Comparison of ENCODE assay signal across 16 mouse cellular contexts in the genomic region with DNA sequence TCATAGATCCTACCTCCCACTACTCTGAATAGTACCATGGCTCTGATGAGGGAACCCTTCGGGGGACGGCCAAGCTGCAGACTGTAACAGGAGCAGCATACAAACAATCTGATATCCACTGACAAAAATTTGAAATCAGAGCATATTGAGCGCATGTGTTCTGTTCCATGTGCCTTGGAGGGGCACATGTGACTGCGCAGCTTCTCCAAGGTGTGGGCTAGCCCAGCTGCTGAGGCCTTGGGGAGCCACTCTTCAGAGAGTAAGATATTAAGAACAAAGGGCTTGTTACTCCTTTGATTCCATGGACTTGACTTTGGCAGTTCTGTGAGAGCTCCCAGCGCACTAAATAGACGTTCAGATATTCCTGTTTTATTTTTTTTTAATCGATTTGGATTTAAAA. TPM values are rescaled to one million over a fixed set of nuclear protein-coding genes. Genes with fewer than 3 reads are reported as not detected.
DNase-seq lines count a peak whose midpoint lies in the region; ATAC-seq lines count a peak whose summit lies in the region.
"Had no signal": no experiment of that assay in that cellular context is flagged by ENCODE, and none has a peak within 500 bp of the region (broad histone marks: within the 10 kb centered on the region; RNA-seq: fewer than 3 reads in every experiment).

No protein-coding gene starts in this region.

- ATAC-seq in forebrain, embryonic 13.5 days, result peak; percentile 33
- no peak; the same call in 1 of the 2 replicates for ATAC-seq in forebrain, embryonic 12.5 days (ENCODE audit: low FRiP score)
- ATAC-seq in forebrain, embryonic 14.5 days, result 0 out of 2 replicates have a peak, but pooled peaks have one; percentile 10
- 0 out of 2 replicates have a peak, but pooled peaks have one; percentile 24 for ATAC-seq in midbrain, embryonic 14.5 days (ENCODE audit: low FRiP score, low TSS enrichment)
- no peak for ATAC-seq in inflammation-experienced regulatory T-cells, adult 6 months

- H3K36me3 ChIP-seq in forebrain, embryonic 13.5 days (ENCODE audit: poor library complexity, severe bottlenecking), result no peaks in the 10 kb centered on the region
- H3K36me3 ChIP-seq in forebrain, embryonic 12.5 days (replicated peaks), result no peaks in the 10 kb centered on the region
- no peaks in the 10 kb centered on the region for H3K36me3 ChIP-seq in forebrain, embryonic 14.5 days (ENCODE audit: control insufficient read depth, insufficient read depth, low read length)
- no peaks in the 10 kb centered on the region for H3K36me3 ChIP-seq in midbrain, embryonic 14.5 days (ENCODE audit: control insufficient read depth, insufficient read depth, low read length)
- H3K36me3 ChIP-seq: embryonic facial prominence, embryonic 12.5 days; heart, embryonic 10.5 days; kidney, embryonic 15.5 days; limb, embryonic 13.5 days had no signal

- peak; percentile 9 to 17 for DNase-seq in layer of hippocampus, postnatal 10 days (ENCODE audit: low spot score in 2 of 2)
- DNase-seq in layer of hippocampus, adult 11-12 months (ENCODE audit: low spot score), result no peak
- DNase-seq in forebrain, embryonic 14.5 days (ENCODE audit: low spot score), result no peak
- DNase-seq in midbrain, embryonic 14.5 days, result no peak
- no peak for DNase-seq in lung, postnatal 10 days

- H3K9me3 ChIP-seq in forebrain, embryonic 13.5 days (replicated peaks), result no peaks in the 10 kb centered on the region
- H3K9me3 ChIP-seq in forebrain, embryonic 12.5 days, result no peaks in the 10 kb centered on the region
- H3K9me3 ChIP-seq in forebrain, embryonic 14.5 days (replicated peaks; ENCODE audit: control insufficient read depth, low read length), result no peaks in the 10 kb centered on the region
- no peaks in the 10 kb centered on the region for H3K9me3 ChIP-seq in midbrain, embryonic 14.5 days (ENCODE audit: control insufficient read depth, low read length)
- H3K9me3 ChIP-seq: embryonic facial prominence, embryonic 12.5 days; heart, embryonic 10.5 days; kidney, embryonic 15.5 days; limb, embryonic 13.5 days; megakaryocyte, embryonic 14.5 days had no signal

- H3K9ac ChIP-seq in forebrain, embryonic 13.5 days, result no peak overlapping the region
- no peak overlapping the region for H3K9ac ChIP-seq in forebrain, embryonic 12.5 days
- H3K9ac ChIP-seq in forebrain, embryonic 14.5 days (ENCODE audit: low read length), result no peak overlapping the region
- H3K9ac ChIP-seq in midbrain, embryonic 14.5 days (replicated peaks; ENCODE audit: low read length), result no peak overlapping the region
- H3K9ac ChIP-seq: embryonic facial prominence, embryonic 12.5 days; kidney, embryonic 15.5 days; limb, embryonic 13.5 days; liver, embryonic 14.5 days; lung, embryonic 14.5 days had no signal

- no peak overlapping the region for H3K27ac ChIP-seq in forebrain, embryonic 13.5 days
- no peak overlapping the region for H3K27ac ChIP-seq in forebrain, embryonic 12.5 days
- no peak overlapping the region for H3K27ac ChIP-seq in forebrain, embryonic 14.5 days (ENCODE audit: low read depth, low read length)
- H3K27ac ChIP-seq in midbrain, embryonic 14.5 days (replicated peaks; ENCODE audit: low read depth, low read length), result no peak overlapping the region
- H3K27ac ChIP-seq: embryonic facial prominence, embryonic 12.5 days; heart, embryonic 10.5 days; kidney, embryonic 15.5 days; limb, embryonic 13.5 days; liver, embryonic 14.5 days had no signal

- H3K4me2 ChIP-seq in forebrain, embryonic 13.5 days, result no peak overlapping the region
- no peak overlapping the region for H3K4me2 ChIP-seq in forebrain, embryonic 12.5 days
- no peak overlapping the region for H3K4me2 ChIP-seq in forebrain, embryonic 14.5 days (ENCODE audit: low read length)
- no peak overlapping the region for H3K4me2 ChIP-seq in midbrain, embryonic 14.5 days (ENCODE audit: low read length)

- 68% methylated on average over 7 of the region's 7 CpGs for WGBS in forebrain, embryonic 13.5 days
- WGBS in forebrain, embryonic 12.5 days, result 72% methylated on average over 7 of the region's 7 CpGs
- 71% methylated on average over 7 of the region's 7 CpGs for WGBS in forebrain, embryonic 14.5 days
- 67% methylated on average over 7 of the region's 7 CpGs for WGBS in midbrain, embryonic 14.5 days

- no peak overlapping the region for H3K4me3 ChIP-seq in forebrain, embryonic 13.5 days
- no peak overlapping the region for H3K4me3 ChIP-seq in forebrain, embryonic 12.5 days (replicated peaks)
- H3K4me3 ChIP-seq in forebrain, embryonic 14.5 days (ENCODE audit: low read depth, low read length), result no peak overlapping the region
- H3K4me3 ChIP-seq in midbrain, embryonic 14.5 days (replicated peaks; ENCODE audit: low read depth, low read length), result no peak overlapping the region

- no peaks in the 10 kb centered on the region for H3K27me3 ChIP-seq in forebrain, embryonic 13.5 days
- H3K27me3 ChIP-seq in forebrain, embryonic 12.5 days, result no peaks in the 10 kb centered on the region
- H3K27me3 ChIP-seq in forebrain, embryonic 14.5 days (replicated peaks; ENCODE audit: control insufficient read depth, insufficient read depth, low read length), result no peaks in the 10 kb centered on the region
- H3K27me3 ChIP-seq in midbrain, embryonic 14.5 days (ENCODE audit: control insufficient read depth, insufficient read depth, low read length), result no peaks in the 10 kb centered on the region; the same call in 1 of the 2 replicates
- H3K27me3 ChIP-seq: embryonic facial prominence, embryonic 12.5 days; kidney, embryonic 15.5 days; megakaryocyte, embryonic 14.5 days had no signal

- H3K4me1 ChIP-seq in forebrain, embryonic 13.5 days, result peaks cover 19% of the 10 kb centered on the region
- H3K4me1 ChIP-seq in forebrain, embryonic 12.5 days, result peaks cover 6% of the 10 kb centered on the region; the same call in 1 of the 2 replicates
- H3K4me1 ChIP-seq in forebrain, embryonic 14.5 days (ENCODE audit: control insufficient read depth, insufficient read depth, low read length), result no peaks in the 10 kb centered on the region
- H3K4me1 ChIP-seq in midbrain, embryonic 14.5 days (ENCODE audit: control insufficient read depth, insufficient read depth, low read length), result no peaks in the 10 kb centered on the region
- H3K4me1 ChIP-seq: embryonic facial prominence, embryonic 12.5 days; heart, embryonic 10.5 days; kidney, embryonic 15.5 days; limb, embryonic 13.5 days had no signal

RNA-seq across cellular contexts. Expression of a gene that starts 41.6 kb away (rescaled TPM):
- 1,416 and 1,541 TPM in 2 replicates for polyA plus RNA-seq in forebrain, embryonic 13.5 days (2015; fragmentation: Nextera tagmentation; extraction: Ambion mirVana)
- polyA plus RNA-seq in forebrain, embryonic 12.5 days (2016; fragmentation: Nextera tagmentation; extraction: Ambion mirVana), result 969 and 1,158 TPM in 2 replicates
- total RNA-seq in layer of hippocampus, postnatal 10 days (2021), result 100 to 1,000 TPM; 606 to 635 TPM
- 1,519 and 1,568 TPM in 2 replicates for polyA plus RNA-seq in forebrain, embryonic 14.5 days (2014; fragmentation: Nextera tagmentation; extraction: Ambion mirVana)
- 1,508 and 1,932 TPM in 2 replicates for polyA plus RNA-seq in midbrain, embryonic 14.5 days (2014; fragmentation: Nextera tagmentation; extraction: Ambion mirVana)
- not detected for polyA plus RNA-seq in inflammation-experienced regulatory T-cells, adult 6 months (2017; shearing (Covaris generic))
- total RNA-seq: gastrocnemius, adult 18-20 months had no signal

RNA-seq across cellular contexts. Expression of a gene that starts 51.1 kb away (rescaled TPM):
- 8.9 and 9.0 TPM in 2 replicates for polyA plus RNA-seq in forebrain, embryonic 13.5 days (2015; fragmentation: Nextera tagmentation; extraction: Ambion mirVana)
- 7.5 and 7.7 TPM in 2 replicates for polyA plus RNA-seq in forebrain, embryonic 12.5 days (2016; fragmentation: Nextera tagmentation; extraction: Ambion mirVana)
- total RNA-seq in layer of hippocampus, postnatal 10 days (2021), result 10 to 100 TPM; 25.6 to 27.4 TPM
- 17.5 and 19.9 TPM in 2 replicates for polyA plus RNA-seq in forebrain, embryonic 14.5 days (2014; fragmentation: Nextera tagmentation; extraction: Ambion mirVana)
- 16.6 and 18.7 TPM in 2 replicates for polyA plus RNA-seq in midbrain, embryonic 14.5 days (2014; fragmentation: Nextera tagmentation; extraction: Ambion mirVana)
- 100 to 1,000 TPM; 110 to 180 (median 175) TPM for polyA plus RNA-seq in inflammation-experienced regulatory T-cells, adult 6 months (2017; shearing (Covaris generic))

Comparison
In these comparisons a context has a peak if more than half of its experiments do, and no peak if none do; other contexts are left out.
1. ATAC-seq: peak in forebrain, embryonic 13.5 days (single experiment), forebrain, embryonic 14.5 days (single experiment) and midbrain, embryonic 14.5 days (single experiment); none in forebrain, embryonic 12.5 days (single experiment) and inflammation-experienced regulatory T-cells, adult 6 months (single experiment).
2. DNase-seq: peak in layer of hippocampus, postnatal 10 days (2 of 2); none in layer of hippocampus, adult 11-12 months (single experiment), forebrain, embryonic 14.5 days (single experiment), midbrain, embryonic 14.5 days (single experiment) and lung, postnatal 10 days (single experiment).
3. RNA of a gene that starts 41.6 kb away (polyA plus RNA-seq): 1,416 to 1,541 TPM in forebrain, embryonic 13.5 days, 1,519 to 1,568 TPM in forebrain, embryonic 14.5 days, 1,508 to 1,932 TPM in midbrain, embryonic 14.5 days and 969 to 1,158 TPM in forebrain, embryonic 12.5 days; not detected in inflammation-experienced regulatory T-cells, adult 6 months; every median in the first group is over 100 times any median in the second.